Mouse (Mus musculus) limb, embryonic 13.5 days (tissue): ENCODE measurements at regions not wholly inside any gene's neighbourhood (a gene's known extent, or its start where the extent isn't known, plus 50 kb on each side); places are given as distances from the start of the nearest gene placed in this dataset.
A peak's percentile ranks its signal among the peaks of the same experiment; 100 is the strongest.

Experiments used
- ATAC-seq: fragments of 200-750 bp; cut with Nextera tagmentation; 2 replicates; pipeline ENCODE4 v1.8.0; 2017; ENCODE audit warnings: low read depth, moderate number of reproducible peaks, moderate TSS enrichment; ENCODE audit not compliant: low FRiP score
- H3K27ac ChIP-seq: fragments of 300-500 bp; sonication (generic); 2 replicates; pipeline ENCODE4 v1.5.1; 2015; ENCODE audit warnings: inconsistent platforms, mild to moderate bottlenecking, moderate library complexity
- H3K27me3 ChIP-seq: fragments of 300-500 bp; sonication (generic); 2 replicates; pipeline ENCODE4 v1.6.1; 2015; ENCODE audit warnings: mild to moderate bottlenecking, inconsistent platforms
- H3K36me3 ChIP-seq: fragments of 300-500 bp; sonication (generic); 2 replicates; pipeline ENCODE4 v1.6.1; 2015; ENCODE audit warnings: inconsistent platforms, mild to moderate bottlenecking, moderate library complexity
- H3K4me1 ChIP-seq: fragments of 300-500 bp; sonication (generic); 2 replicates; pipeline ENCODE4 v1.6.1; 2015; ENCODE audit warnings: inconsistent platforms
- H3K4me2 ChIP-seq: fragments of 300-500 bp; sonication (generic); replicated peaks from 2 replicates; pipeline ENCODE4 v1.6.1; 2015; ENCODE audit warnings: inconsistent platforms, mild to moderate bottlenecking, moderate library complexity
- H3K4me3 ChIP-seq: fragments of 300-500 bp; sonication (generic); 2 replicates; pipeline ENCODE4 v1.5.1; 2015; ENCODE audit warnings: moderate library complexity, mild to moderate bottlenecking, inconsistent platforms
- H3K9ac ChIP-seq: fragments of 300-500 bp; sonication (generic); 2 replicates; pipeline ENCODE4 v1.6.1; 2015; ENCODE audit warnings: mild to moderate bottlenecking, inconsistent platforms
- H3K9me3 ChIP-seq: fragments of 300-500 bp; sonication (generic); 2 replicates; pipeline ENCODE4 v1.6.1; 2016; ENCODE audit warnings: inconsistent platforms
- WGBS: fragments of 180-500 bp; shearing (Covaris S2); methylation state at CpG from one replicate; pipeline ENCODE4 v1.1.7; 2015; 5-methylcytosine and 5-hydroxymethylcytosine counted together

DNA sequence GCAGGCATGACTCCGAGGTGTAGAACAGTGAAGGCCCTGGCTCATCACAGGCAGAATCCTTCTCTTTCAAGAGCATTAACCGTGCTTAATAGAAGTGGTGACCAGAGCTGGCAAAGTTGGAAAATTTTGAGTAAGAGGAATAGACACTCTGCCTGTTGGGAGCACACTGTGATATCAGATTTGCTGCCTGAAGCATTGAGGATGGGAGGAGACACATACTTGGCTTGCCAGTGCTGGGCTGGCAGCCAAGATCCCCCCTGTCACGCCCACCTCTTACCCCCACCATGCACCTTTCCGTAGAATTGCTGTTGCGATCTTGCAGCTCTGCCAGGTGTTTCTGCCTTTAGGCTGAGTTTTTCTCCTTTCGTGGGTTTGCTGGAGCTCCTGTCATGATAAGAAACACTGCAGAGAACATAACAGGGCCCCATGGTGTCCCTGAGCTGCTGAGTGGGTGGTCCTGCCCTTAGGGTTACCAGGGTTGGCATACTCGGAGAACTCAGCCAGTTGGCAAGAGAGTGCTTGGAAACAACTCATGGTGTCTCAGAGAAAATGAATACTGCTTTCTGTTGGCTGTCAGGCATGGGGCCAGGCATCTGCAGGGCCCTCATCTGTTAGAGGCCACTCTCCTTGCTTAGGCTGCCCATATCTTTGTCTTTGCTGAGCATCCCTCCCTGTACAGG, 286.1 kb downstream of the Glrx3 start:
- no peak overlapping the region for H3K4me3 ChIP-seq
- H3K4me1 ChIP-seq, result peaks cover 12% of the 10 kb centered on the region; the same call in 1 of the 2 replicates
- ATAC-seq, result no peak; the same call in 1 of the 2 replicates
- H3K9me3 ChIP-seq, result no peaks in the 10 kb centered on the region
- 64% methylated on average over 7 of the region's 7 CpGs for WGBS
- H3K4me2 ChIP-seq, result no peak overlapping the region
- H3K27me3 ChIP-seq, result 0 out of 2 replicates have a peak, but pooled peaks cover 3% of the 10 kb centered on the region
- H3K27ac ChIP-seq, result no peak overlapping the region
- H3K9ac ChIP-seq, result no peak overlapping the region
- H3K36me3 ChIP-seq, result no peaks in the 10 kb centered on the region

- Histone ChIP-seq H3K9me3 (no peaks in the 10 kb centered on the region), H3K27ac (no peak overlapping the region), H3K4me3 (no peak overlapping the region), H3K27me3 (0 out of 2 replicates have a peak, but pooled peaks cover 3% of the 10 kb centered on the region), H3K9ac (no peak overlapping the region), H3K36me3 (no peaks in the 10 kb centered on the region), H3K4me1 (peaks cover 8% of the 10 kb centered on the region; the same call in 1 of the 2 replicates), H3K4me2 (no peak overlapping the region)
- peak; percentile 64 for ATAC-seq
- WGBS, result 62% methylated on average over 7 of the region's 7 CpGs
Measured at GRCm38 (mm10) chr7:137726031-137726430, 288.6 kb downstream of the Glrx3 start.

DNA sequence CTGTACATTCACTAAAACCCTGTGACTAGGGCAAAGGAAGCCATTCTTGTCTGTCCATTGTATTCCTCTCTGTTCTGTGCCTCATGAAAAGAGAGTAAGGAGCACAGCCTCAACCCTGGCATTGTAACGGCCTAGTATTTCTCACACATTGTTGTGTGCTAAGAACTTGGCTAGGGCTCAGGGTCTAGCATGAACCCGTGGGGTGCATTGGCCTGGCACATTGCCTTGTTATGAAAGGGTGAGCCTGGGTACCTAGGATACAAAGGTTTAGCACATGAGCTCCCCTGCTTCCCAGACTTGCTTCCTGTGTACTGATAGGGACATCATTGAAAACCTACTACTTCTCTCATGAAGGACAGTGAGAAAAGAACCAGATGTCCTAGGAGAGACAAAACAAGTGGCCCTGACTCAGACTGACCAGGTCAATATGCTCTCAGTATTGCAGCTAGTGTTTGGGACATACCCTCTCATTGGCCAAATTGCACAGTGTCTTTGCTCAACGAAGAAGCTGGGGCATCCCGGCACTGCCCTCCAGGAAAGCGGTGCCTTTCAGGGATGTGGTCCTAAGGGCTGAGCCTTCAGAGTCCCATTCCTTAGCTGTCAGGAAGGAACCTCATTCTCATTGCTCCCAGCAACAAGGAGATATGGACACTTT, 298.6 kb downstream of the Glrx3 start:
- ATAC-seq, result no peak
- WGBS, result 92% methylated on average over 5 of the region's 5 CpGs
- H3K4me1 ChIP-seq, result peaks cover 7% of the 10 kb centered on the region
- H3K27ac ChIP-seq, result no peak overlapping the region
- no peaks in the 10 kb centered on the region for H3K36me3 ChIP-seq
- peaks cover 5% of the 10 kb centered on the region; the same call in 1 of the 2 replicates for H3K9me3 ChIP-seq
- no peaks in the 10 kb centered on the region; the same call in 1 of the 2 replicates for H3K27me3 ChIP-seq
- no peak overlapping the region for H3K4me2 ChIP-seq
- no peak overlapping the region for H3K9ac ChIP-seq
- no peak overlapping the region for H3K4me3 ChIP-seq

GRCm38 (mm10) chr7:137741702-137742101, 304.3 kb downstream of the Glrx3 start:
- Histone ChIP-seq H3K4me1 (peaks cover 23% of the 10 kb centered on the region), H3K27me3 (no peaks in the 10 kb centered on the region; the same call in 1 of the 2 replicates), H3K4me2 (no peak overlapping the region), H3K9me3 (no peaks in the 10 kb centered on the region), H3K36me3 (no peaks in the 10 kb centered on the region), H3K4me3 (no peak overlapping the region), H3K27ac (no peak overlapping the region), H3K9ac (no peak overlapping the region)
- no peak for ATAC-seq
- 79% methylated on average over 3 of the region's 3 CpGs for WGBS

DNA sequence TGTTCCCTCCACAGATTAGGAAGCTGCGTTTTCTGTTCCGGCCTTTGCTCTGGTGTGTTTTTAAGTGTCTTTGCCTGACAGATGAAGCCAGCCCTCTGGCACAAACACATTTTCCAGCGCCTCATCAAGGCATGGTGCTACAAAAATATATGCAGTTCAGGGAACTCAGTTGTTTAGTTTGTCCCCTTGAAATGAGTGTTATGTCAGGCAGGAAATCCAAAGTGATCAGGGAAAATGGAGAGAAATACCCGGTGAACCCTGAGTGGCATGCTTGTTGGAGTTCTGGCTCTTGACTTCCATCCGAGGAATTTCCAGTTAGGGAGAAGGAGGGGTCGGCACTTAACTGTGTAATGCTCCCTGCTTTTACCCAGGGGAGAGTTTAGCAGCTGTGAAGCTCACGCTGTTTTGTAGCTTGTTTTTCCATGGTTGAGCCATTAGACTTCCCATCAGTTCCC, 304.9 kb downstream of the Glrx3 start:
- Histone ChIP-seq H3K9me3 (no peaks in the 10 kb centered on the region), H3K9ac (no peak overlapping the region), H3K27ac (no peak overlapping the region), H3K4me1 (peaks cover 23% of the 10 kb centered on the region), H3K36me3 (no peaks in the 10 kb centered on the region), H3K4me3 (no peak overlapping the region), H3K27me3 (no peaks in the 10 kb centered on the region; the same call in 1 of the 2 replicates), H3K4me2 (no peak overlapping the region)
- no peak; the same call in 1 of the 2 replicates for ATAC-seq
- 16% methylated on average over 7 of the region's 7 CpGs for WGBS

DNA sequence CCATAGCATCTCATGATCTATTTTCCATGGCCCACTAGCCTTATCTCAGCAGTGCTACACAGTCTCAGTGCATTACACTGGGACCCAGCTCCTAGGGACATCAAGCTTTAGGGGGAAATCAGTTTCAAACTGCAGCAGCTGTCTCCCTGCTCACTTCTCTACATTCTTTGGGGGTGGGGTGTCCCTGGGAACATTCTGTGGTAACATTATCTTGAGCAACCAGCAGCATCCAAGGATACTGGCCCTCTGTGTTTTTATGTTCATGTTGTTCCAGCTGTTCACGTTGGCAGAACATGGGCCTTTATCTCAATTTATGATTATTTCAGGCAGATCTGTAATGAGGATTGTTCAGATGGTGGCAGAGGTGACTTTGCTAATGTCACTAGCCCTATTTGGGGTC, 308.2 kb downstream of the Glrx3 start:
- Histone ChIP-seq H3K36me3 (no peaks in the 10 kb centered on the region), H3K27ac (no peak overlapping the region), H3K9ac (no peak overlapping the region), H3K27me3 (no peaks in the 10 kb centered on the region), H3K4me3 (no peak overlapping the region), H3K4me1 (peaks cover 23% of the 10 kb centered on the region), H3K9me3 (no peaks in the 10 kb centered on the region), H3K4me2 (no peak overlapping the region)
- WGBS, result 66% methylated on average over 1 of the region's 1 CpGs
- no peak for ATAC-seq

DNA sequence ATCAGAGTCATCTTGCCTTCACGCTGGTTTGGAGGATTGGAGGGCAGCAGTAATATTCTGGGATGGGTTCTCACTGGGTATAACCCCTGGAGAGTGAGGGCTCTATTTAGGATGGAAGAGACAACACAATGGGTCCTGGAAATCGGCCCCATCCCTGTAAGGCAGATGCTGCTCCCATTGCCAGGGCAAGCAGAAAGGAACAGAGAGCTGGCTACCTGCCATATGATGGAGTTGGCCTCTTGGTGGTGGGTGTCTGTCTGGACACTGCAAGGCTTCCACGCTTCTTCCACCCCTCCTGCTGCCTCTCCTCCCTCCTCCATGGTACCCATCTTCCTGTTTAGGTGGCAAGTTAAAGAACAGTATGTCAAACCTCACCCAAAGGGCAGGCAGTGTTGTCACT, 308.6 kb downstream of the Glrx3 start:
- no peak overlapping the region for H3K9ac ChIP-seq
- 88% methylated on average over 3 of the region's 3 CpGs for WGBS
- no peaks in the 10 kb centered on the region for H3K27me3 ChIP-seq
- peaks cover 23% of the 10 kb centered on the region for H3K4me1 ChIP-seq
- H3K9me3 ChIP-seq, result no peaks in the 10 kb centered on the region
- H3K27ac ChIP-seq, result no peak overlapping the region
- H3K36me3 ChIP-seq, result no peaks in the 10 kb centered on the region
- no peak overlapping the region for H3K4me2 ChIP-seq
- ATAC-seq, result no peak
- H3K4me3 ChIP-seq, result no peak overlapping the region

- Histone ChIP-seq H3K4me2 (no peak overlapping the region), H3K27ac (no peak overlapping the region), H3K9ac (no peak overlapping the region), H3K27me3 (no peaks in the 10 kb centered on the region), H3K4me3 (no peak overlapping the region), H3K9me3 (no peaks in the 10 kb centered on the region), H3K4me1 (peaks cover 6% of the 10 kb centered on the region; the same call in 1 of the 2 replicates), H3K36me3 (no peaks in the 10 kb centered on the region)
- no peak for ATAC-seq
- 73% methylated on average over 7 of the region's 7 CpGs for WGBS
Measured at GRCm38 (mm10) chr7:137748936-137749335, 311.5 kb downstream of the Glrx3 start.

DNA sequence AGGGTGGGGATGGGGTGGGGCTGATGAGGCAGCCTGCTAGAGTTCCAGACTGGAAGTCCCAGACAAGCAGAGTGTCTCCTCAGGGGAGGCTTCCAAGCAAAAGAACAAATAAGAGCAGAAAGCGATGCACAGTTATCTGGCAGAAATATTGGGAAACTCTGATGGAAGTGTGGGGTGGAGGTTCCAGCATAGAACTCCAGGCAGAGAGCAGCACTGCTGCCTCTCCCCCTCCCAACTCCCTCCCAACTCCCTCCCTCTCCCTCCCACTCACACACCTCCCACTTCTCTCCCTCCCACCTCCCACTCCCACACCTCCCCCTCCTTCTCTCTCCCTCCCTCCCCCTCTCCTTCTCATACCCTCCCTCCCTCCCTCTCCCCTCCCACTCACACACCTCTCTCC, 313.3 kb downstream of the Glrx3 start:
- H3K27me3 ChIP-seq, result no peaks in the 10 kb centered on the region
- ATAC-seq, result no peak
- H3K9ac ChIP-seq, result no peak overlapping the region
- no peaks in the 10 kb centered on the region for H3K4me1 ChIP-seq
- H3K9me3 ChIP-seq, result no peaks in the 10 kb centered on the region
- no peak overlapping the region for H3K27ac ChIP-seq
- H3K36me3 ChIP-seq, result no peaks in the 10 kb centered on the region
- H3K4me2 ChIP-seq, result no peak overlapping the region
- H3K4me3 ChIP-seq, result no peak overlapping the region
- 81% methylated on average over 1 of the region's 1 CpGs for WGBS

DNA sequence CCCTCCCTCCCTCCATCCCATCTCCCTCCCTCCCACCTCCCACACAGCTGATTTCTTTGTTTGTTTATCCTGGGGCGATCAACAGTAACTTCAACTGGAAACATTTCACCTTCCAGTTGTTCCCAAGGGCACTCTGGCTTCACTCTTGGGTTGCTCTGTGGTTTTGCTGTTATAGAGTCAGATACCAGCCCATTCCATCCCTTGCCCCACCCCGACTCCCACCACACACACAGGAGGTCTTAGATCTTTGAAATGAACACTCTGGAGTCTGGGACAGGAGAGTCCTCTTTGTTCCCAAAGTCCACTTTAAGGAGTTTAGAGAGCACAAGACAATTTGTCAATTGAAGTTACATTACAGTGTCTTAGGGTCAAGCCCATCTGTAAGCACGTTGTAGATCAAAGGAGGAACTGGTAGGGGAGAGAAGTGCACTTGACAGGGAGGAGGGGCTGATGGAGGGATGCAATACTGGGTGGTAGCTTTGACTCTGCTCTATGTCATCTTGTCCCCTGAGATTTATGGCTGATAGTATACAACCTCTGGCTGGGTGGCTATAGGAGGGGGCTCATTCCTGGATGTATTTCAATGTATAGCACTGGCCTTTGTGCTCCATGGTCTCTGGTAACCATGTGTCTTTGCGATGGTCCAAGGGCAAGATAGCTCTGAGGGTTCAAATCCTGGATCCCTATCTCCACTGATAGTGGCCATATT, 313.9 kb downstream of the Glrx3 start:
- Histone ChIP-seq H3K4me1 (no peaks in the 10 kb centered on the region), H3K27ac (no peak overlapping the region), H3K9me3 (no peaks in the 10 kb centered on the region), H3K9ac (no peak overlapping the region), H3K27me3 (no peaks in the 10 kb centered on the region), H3K36me3 (no peaks in the 10 kb centered on the region), H3K4me3 (no peak overlapping the region), H3K4me2 (no peak overlapping the region)
- ATAC-seq, result no peak
- WGBS, result 17% methylated on average over 4 of the region's 4 CpGs

DNA sequence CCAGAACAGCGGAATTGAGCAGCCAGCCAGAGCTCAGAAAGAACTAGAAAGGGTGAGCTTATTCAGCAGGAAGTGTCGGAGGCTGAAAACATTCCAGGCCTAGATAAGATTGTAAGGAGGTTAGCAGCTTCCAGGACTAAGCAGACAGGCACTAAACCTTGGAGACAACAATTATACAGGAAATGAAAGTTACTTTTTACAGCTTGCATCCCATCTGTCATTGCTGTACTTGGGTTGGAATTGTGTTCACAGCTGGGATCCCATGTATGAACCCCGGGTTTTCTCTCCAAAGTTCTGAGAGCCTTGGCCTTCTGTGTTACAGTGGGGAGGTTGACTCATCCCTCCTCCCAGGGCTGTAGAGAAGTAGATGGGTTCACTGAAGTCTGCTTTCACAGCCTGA, 328.5 kb downstream of the Glrx3 start:
- Histone ChIP-seq H3K4me3 (no peak overlapping the region), H3K27me3 (no peaks in the 10 kb centered on the region), H3K9me3 (no peaks in the 10 kb centered on the region), H3K4me1 (no peaks in the 10 kb centered on the region), H3K9ac (no peak overlapping the region), H3K4me2 (no peak overlapping the region), H3K36me3 (no peaks in the 10 kb centered on the region), H3K27ac (no peak overlapping the region)
- 61% methylated on average over 3 of the region's 3 CpGs for WGBS
- ATAC-seq, result no peak

DNA sequence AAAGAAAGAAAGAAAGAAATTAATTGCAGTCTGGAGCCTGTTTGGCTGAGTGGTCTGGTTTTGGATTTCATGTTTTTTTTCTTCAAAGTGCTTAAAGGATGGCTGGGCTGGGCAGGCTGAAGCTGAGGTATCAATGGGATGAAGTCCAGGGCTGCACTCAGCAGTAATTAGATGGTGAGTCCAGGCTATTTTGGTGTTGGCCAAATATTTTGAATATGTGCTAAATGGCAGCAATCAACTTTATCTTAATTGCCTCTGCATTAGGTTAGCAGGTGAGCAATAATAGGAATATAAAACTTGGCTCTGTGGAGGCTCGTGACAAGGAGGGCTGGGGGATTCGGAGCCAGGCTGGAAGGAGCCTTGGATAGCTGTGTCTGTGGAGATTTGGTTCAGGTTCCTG, 329.3 kb downstream of the Glrx3 start:
- H3K4me2 ChIP-seq, result no peak overlapping the region
- H3K9ac ChIP-seq, result no peak overlapping the region
- no peaks in the 10 kb centered on the region for H3K4me1 ChIP-seq
- ATAC-seq, result no peak
- no peak overlapping the region for H3K4me3 ChIP-seq
- no peaks in the 10 kb centered on the region for H3K36me3 ChIP-seq
- no peaks in the 10 kb centered on the region for H3K27me3 ChIP-seq
- no peaks in the 10 kb centered on the region for H3K9me3 ChIP-seq
- no peak overlapping the region for H3K27ac ChIP-seq
- WGBS, result 15% methylated on average over 2 of the region's 2 CpGs
